Mouse (Mus musculus) G1E (cell line): ENCODE data around the gene Aco2. TPM values are rescaled to one million over a fixed set of nuclear protein-coding genes. Genes with fewer than 3 reads are reported as not detected.
A peak's percentile ranks its signal among the peaks of the same experiment; 100 is the strongest.

Source experiments
- ATAC-seq: 2 replicates; pipeline ENCODE4 v1.8.0; 2016; ENCODE audit warnings: mild to moderate bottlenecking; ENCODE audit not compliant: insufficient number of reproducible peaks, poor library complexity, low FRiP score, severe bottlenecking; ENCODE audit errors: extremely low read depth
- DNase-seq: peaks from one replicate; pipeline ENCODE4 v3.0.0; 2012; ENCODE audit warnings: low spot score
- H3K27me3 ChIP-seq: 2 replicates; pipeline ENCODE4 v1.6.1; 2012; ENCODE audit warnings: mild to moderate bottlenecking, low read length, inconsistent platforms; ENCODE audit not compliant: insufficient read depth
- H3K36me3 ChIP-seq: replicated peaks from 2 replicates; pipeline ENCODE3; 2012; ENCODE audit warnings: mild to moderate bottlenecking, inconsistent platforms
- H3K4me1 ChIP-seq: 2 replicates; pipeline ENCODE4 v1.6.1; 2012; ENCODE audit warnings: low read depth, low read length, inconsistent platforms, mixed read lengths; ENCODE audit not compliant: insufficient read depth
- H3K4me3 ChIP-seq: 2 replicates; pipeline ENCODE4 v1.5.1; 2012; ENCODE audit warnings: low read depth, mild to moderate bottlenecking, inconsistent platforms, low read length, moderate library complexity, mixed read lengths
- H3K9me3 ChIP-seq: replicated peaks from 2 replicates; pipeline ENCODE4 v1.6.1; 2012; ENCODE audit warnings: inconsistent platforms
- CTCF ChIP-seq: IDR thresholded peaks from 2 replicates; pipeline ENCODE4 v1.5.1; 2012; ENCODE audit warnings: low read depth, low read length, inconsistent platforms, mixed read lengths
- GATA1 ChIP-seq: IDR thresholded peaks from 2 replicates; pipeline ENCODE4 v1.6.1; 2012; ENCODE audit warnings: borderline replicate concordance, low read length, inconsistent platforms, mixed read lengths
- GATA2 ChIP-seq: IDR thresholded peaks from 2 replicates; pipeline ENCODE4 v1.6.1; 2012; ENCODE audit warnings: low read depth, low read length, inconsistent platforms, borderline replicate concordance
- POLR2AphosphoS5 ChIP-seq: IDR thresholded peaks from 2 replicates; pipeline ENCODE4 v1.6.1; 2012; ENCODE audit warnings: low read depth, low read length, inconsistent platforms; ENCODE audit not compliant: insufficient replicate concordance
- TAL1 ChIP-seq: conservative IDR thresholded peaks from 2 replicates; pipeline ENCODE4 v1.6.1; 2012; ENCODE audit warnings: low read depth, low read length, inconsistent platforms, mixed read lengths
- polyA plus RNA-seq: library from polyadenylated mRNA; stranded (reverse); fragments of >175 nt; gene quantifications from 2 replicates; pipeline ENCODE4 v1.2.3, GENCODE M21; 2012
- total RNA-seq, 2 experiments: library from RNA; stranded (forward) in 1 of 2; stranded (reverse) in 1 of 2; fragments of 200-1000 nt in 1 of 2; fragments of >200 nt in 1 of 2; fragmentation: Nextera tagmentation in 1 of 2; gene quantifications; 2 replicates each; pipeline ENCODE4 v1.2.3; 2014 to 2017

Aco2 gene
- total and polyA plus RNA-seq, 3 experiments: 124 to 177 (median 142) TPM

GRCm38 (mm10) chr15:81935869-81936637 lies 63.9 kb downstream of the Aco2 start:
- Histone ChIP-seq H3K4me3 (no peak overlapping the region), H3K9me3 (no peaks in the 10 kb centered on the region), H3K36me3 (no peaks in the 10 kb centered on the region), H3K4me1 (peaks cover 50% of the 10 kb centered on the region), H3K27me3 (peaks cover 49% of the 10 kb centered on the region)
- DNase-seq (no peak), ATAC-seq (peak; percentile 15; the same call in 1 of the 2 replicates)
- TF ChIP-seq TAL1 (no peak), POLR2AphosphoS5 (no peak), GATA2 (no peak), CTCF (no peak), GATA1 (no peak)

GRCm38 (mm10) chr15:81936679-81937078 lies 64.6 kb downstream of the Aco2 start, which contains the start of gene Csdc2:
Gene Csdc2 (plus strand): TSS chr15:81936759.
- ATAC-seq (no peak), DNase-seq (no peak)
- H3K36me3 ChIP-seq: no peaks in the 10 kb centered on the region
- no peak within 1 kb of the TSS for H3K4me3 ChIP-seq
- peaks cover 49% of the 10 kb centered on the region for H3K27me3 ChIP-seq
- TF ChIP-seq TAL1 (no peak), GATA2 (no peak), GATA1 (no peak), POLR2AphosphoS5 (no peak), CTCF (no peak)
- H3K4me1 ChIP-seq: peaks cover 50% of the 10 kb centered on the region
- no peaks in the 10 kb centered on the region for H3K9me3 ChIP-seq

GRCm38 (mm10) chr15:81937098-81937972 lies 65.2 kb downstream of the Aco2 start:
- no peak for ATAC-seq
- DNase-seq: no peak
- no peak for TF ChIP-seq GATA2
- TF ChIP-seq GATA1: no peak
- TF ChIP-seq CTCF: no peak
- Histone ChIP-seq H3K36me3 (no peaks in the 10 kb centered on the region), H3K27me3 (peaks cover 45% of the 10 kb centered on the region), H3K4me3 (no peak overlapping the region), H3K4me1 (peaks cover 53% of the 10 kb centered on the region), H3K9me3 (no peaks in the 10 kb centered on the region)

GRCm38 (mm10) chr15:81938246-81938645 lies 66.1 kb downstream of the Aco2 start:
- TF ChIP-seq GATA1: no peak
- no peak for TF ChIP-seq TAL1
- TF ChIP-seq CTCF: no peak
- TF ChIP-seq POLR2AphosphoS5: no peak
- TF ChIP-seq GATA2: no peak
- H3K36me3 ChIP-seq: no peaks in the 10 kb centered on the region
- ATAC-seq: no peak
- peaks cover 40% of the 10 kb centered on the region for H3K27me3 ChIP-seq
- peak; percentile 45 for DNase-seq
- no peaks in the 10 kb centered on the region for H3K9me3 ChIP-seq
- peaks cover 50% of the 10 kb centered on the region for H3K4me1 ChIP-seq
- H3K4me3 ChIP-seq: no peak overlapping the region

DNA sequence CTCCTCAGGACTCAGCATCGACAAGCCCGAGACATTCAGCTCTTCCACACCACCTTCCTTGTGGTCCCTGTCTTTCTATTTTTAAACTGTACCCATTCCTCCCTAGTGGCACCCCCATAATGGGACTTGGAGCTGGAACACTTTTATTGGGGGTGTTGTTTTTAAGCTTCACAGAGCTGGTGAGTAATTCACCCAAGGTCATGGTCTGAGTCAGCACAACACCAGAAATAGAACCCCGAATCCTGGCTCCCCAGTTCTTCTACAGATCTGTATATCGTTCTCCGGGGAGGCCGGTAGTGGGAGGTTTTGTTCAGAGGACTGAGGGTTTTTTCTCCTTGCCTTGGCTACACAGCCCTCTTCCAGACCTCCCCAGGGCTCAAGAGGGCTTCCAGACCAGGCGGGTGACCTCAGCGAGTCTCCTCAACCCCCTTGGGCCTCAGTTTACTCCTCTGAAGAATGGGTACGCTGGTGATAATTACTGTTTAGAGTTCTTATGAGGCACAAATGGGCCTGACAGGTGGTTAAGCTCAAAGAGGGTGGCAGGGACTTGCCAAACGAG lies 67.1 kb downstream of the Aco2 start:
- Histone ChIP-seq H3K9me3 (no peaks in the 10 kb centered on the region), H3K36me3 (no peaks in the 10 kb centered on the region), H3K4me3 (no peak overlapping the region), H3K4me1 (peaks cover 47% of the 10 kb centered on the region), H3K27me3 (peaks cover 35% of the 10 kb centered on the region)
- ATAC-seq (no peak), DNase-seq (no peak)
- TF ChIP-seq GATA1 (no peak), CTCF (no peak), GATA2 (no peak)

GRCm38 (mm10) chr15:81939774-81940173 lies 67.7 kb downstream of the Aco2 start:
- H3K9me3 ChIP-seq: no peaks in the 10 kb centered on the region
- TF ChIP-seq TAL1: no peak
- TF ChIP-seq POLR2AphosphoS5: no peak
- no peak for TF ChIP-seq CTCF

More at GRCm38 (mm10) chr15:81939774-81940173, 67.7 kb downstream of the Aco2 start:
- H3K27me3 ChIP-seq: peaks cover 32% of the 10 kb centered on the region
- ATAC-seq: no peak
- peaks cover 47% of the 10 kb centered on the region for H3K4me1 ChIP-seq
- H3K36me3 ChIP-seq: no peaks in the 10 kb centered on the region
- no peak for DNase-seq
- no peak overlapping the region for H3K4me3 ChIP-seq
